Mouse (Mus musculus) liver (tissue): ENCODE data around the gene Pcsk5.
"Not testable (repeated sequence)": the region's sequence is repeated elsewhere in the genome, so short reads cannot be mapped to it uniquely, and the experiment has no call there.

Source experiments
- DNase-seq: peaks from one replicate; pipeline ENCODE4 v3.0.0-alpha.2; 2020; ENCODE audit warnings: mixed read lengths

Pcsk5 gene

GRCm38 (mm10) chr19:17567264-17567663, 270.2 kb downstream of the Pcsk5 start:
- no peak for DNase-seq

DNA sequence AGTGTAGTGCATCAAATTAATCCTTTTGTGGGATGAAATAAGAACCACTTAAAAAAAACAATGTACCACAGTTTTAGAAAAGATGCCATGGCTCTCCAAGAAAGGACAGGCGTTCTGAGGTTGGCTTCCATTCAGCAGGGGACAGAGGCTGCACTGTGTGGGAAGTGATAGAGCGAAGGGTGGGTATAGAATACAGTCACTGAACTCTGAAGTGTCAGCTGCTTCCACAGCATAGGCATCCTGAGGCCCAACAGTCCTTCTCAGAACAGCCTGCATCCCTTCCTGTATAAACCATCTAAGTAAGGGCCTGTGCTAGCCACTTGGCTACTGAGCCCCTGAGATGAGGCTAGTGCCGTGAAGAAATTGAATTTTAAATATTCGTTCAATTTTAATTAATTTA, 271.3 kb downstream of the Pcsk5 start:
- no peak for DNase-seq

DNA sequence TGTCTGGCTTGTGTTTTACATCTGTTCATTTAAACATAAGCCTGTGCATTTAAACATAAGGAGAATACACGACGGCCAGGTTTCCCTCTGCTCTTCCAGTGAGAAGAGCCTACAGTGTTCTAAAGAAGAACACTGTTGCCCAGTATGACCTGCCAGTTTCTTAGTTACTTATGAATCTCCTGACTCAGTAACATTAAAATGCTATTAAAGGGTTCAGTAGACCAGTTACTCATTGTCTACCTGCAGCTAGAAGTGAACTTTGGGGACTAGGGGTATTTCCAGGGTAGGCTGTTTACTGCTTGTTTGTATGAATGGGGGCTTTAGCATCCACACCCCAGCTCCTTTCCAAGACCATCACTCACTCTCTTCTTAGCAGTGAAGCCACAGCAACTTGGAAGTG, 278.7 kb downstream of the Pcsk5 start:
- DNase-seq, result no peak

GRCm38 (mm10) chr19:17555159-17555558, 282.3 kb downstream of the Pcsk5 start:
- no peak for DNase-seq

- no peak for DNase-seq
These were observed 282.9 kb downstream of the Pcsk5 start for GRCm38 (mm10) chr19:17554571-17554970.

GRCm38 (mm10) chr19:17553396-17554100, 283.9 kb downstream of the Pcsk5 start:
- no peak for DNase-seq

- DNase-seq, result no peak
These were observed 308.5 kb downstream of the Pcsk5 start for GRCm38 (mm10) chr19:17528746-17529532.

DNA sequence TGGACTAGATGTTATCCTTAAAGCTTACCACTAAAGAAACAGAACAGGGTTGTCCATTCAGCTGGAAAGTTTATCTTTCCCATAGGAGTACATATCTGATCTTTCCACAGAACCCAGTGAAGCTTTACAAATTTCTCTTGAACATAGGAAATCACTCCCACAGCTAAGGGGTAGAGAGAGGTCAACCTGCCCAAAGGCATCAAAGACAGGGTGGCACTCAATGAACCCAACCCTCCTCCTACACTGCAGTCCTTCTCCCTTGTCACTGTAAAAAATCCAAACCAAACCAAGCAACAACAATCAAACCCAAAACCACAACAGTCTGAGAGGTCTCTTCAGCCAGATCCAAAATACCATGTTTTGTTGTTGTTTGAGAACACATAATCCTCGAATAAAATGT, 311.9 kb downstream of the Pcsk5 start:
- DNase-seq, result no peak

- DNase-seq, result no peak
These were observed 323.0 kb downstream of the Pcsk5 start for GRCm38 (mm10) chr19:17514456-17514855.

DNA sequence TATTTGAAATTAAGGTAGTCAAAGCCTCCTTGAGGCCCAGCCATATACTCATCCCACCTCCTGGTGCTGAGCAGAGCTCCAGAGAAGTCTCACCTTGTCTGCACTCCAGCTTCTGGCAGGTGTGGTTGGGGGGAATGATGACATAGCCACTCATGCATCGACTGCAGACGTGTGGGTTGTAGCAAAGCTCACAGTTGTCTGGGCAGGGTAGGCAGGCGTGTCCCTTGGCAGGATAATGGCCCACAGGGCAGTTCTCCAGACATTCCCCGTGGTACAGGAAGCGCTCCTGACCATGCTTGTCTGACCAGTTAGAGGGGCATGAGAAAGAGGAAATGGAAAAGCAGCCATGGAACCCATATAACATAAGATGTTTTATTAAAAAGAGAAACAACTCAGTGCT, 326.1 kb downstream of the Pcsk5 start:
- DNase-seq, result no peak

DNA sequence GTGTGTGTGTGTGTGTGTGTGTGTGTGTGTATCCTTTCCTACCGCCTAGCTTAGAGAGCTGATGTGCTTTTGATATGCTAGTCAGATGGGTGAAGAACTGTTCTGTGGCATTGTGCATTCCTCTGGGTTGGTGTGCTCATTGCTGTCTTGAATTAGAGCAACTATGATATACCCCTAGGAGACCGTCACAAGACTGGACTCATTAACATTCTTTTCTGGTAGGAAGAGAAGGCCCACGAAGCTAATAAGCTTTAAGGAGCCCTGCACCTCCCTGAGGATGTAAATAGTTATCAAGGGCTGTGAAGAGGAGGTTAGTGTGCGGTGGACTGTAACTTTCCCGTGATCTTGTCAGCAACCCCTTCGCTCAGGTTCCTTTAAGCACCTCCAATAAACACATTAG, 333.2 kb downstream of the Pcsk5 start:
- no peak for DNase-seq

DNA sequence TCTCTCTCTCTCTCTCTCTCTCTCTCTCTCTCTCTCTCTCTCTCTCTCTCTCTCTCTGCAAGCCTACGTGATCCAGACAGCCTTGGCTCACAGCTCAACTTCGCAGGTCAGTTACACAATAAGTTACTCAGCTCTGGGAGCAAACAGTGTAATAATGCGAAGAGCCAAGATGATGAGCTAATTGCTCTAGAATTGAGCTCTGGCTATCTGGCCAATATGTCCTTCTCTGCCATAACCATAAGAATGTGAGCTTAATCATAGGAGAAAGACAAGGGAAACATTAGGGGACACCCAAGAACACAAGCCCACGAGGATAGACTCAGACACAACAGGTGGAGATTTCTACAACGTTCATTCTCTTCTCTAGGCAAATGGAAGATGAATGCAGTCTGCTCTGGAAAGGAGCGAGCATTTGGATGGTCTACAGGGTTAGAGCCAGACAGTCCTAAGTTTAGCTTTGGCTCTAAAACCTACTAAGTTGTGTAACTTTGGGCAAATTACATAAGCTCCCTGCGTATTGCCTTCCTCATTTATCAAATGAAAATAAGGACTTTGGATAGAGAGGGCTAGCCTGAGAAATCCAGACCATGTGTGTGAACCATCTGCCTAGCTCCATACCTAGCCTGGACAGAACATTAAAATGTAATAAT, 338.7 kb downstream of the Pcsk5 start:
- no peak for DNase-seq

DNA sequence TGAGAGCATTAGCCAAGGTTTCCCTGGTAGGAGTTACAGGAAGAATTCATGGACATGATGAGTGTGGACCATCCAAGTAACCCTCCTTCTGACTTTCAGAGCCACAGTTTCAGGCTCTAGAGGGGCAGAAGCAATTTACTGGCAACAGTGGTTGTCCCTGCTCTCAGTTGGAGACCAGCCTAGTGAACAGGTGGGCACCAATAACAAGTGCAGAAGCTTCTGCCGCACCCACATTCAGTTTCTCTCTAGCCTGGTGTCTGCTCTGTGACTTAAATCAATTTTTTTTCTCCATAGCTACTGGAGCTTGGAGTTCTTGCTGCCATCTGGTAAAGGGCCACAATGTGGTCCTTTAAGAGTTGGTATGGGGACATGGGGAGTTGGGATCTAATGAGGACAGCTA, 341.3 kb downstream of the Pcsk5 start:
- no peak for DNase-seq

DNA sequence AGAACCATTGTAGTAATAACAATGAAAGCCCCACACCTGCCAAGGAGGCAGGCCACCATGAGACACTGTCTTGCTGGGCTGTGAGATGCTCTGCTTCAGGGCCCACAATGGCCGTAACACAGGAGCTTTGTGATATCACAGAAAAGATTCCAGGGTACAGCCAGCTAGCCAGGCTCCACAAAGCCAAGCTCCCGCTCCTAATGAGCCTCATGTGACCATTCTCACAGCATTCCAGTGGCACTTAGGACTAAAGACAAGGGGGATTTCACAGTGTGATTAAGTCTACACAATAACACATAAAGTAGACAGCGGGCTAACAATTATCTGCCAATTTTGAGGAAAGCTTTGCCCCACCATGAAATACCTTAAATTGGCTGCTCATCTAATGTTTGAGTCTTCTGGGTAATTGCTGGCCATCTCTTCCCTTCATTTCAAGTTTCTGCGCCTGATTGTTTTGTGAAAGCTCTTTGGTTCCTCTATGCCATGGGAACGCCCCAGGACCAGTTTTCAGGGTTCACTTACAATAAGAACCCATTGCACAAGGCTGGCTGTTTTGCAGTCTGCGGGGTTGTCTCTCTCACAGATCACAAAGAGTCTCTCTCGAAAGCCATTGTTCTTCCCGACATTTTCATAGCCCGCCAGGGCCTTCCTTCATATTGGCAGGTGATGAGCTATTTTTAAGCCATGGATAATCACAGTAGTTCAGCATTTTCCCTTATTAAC, 345.4 kb downstream of the Pcsk5 start:
- DNase-seq, result no peak

DNA sequence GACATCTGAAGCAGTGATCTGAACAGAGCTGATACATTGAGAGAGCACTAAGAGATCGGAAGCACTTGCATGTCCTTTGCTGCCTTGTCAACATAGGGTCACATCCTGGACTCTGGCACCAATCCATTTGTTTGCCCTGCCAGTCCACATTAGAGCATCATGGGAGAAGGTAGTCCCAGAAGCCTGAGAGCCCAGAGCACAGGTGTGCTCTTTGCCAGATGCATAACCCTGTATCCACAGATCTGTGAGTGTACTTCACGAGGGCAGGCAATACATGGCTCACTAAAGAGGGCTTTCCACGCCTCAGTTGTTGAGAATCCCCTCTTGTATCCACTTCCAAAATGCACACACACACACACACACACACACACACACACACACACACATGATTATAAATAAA, 346.1 kb downstream of the Pcsk5 start:
- no peak for DNase-seq

DNA sequence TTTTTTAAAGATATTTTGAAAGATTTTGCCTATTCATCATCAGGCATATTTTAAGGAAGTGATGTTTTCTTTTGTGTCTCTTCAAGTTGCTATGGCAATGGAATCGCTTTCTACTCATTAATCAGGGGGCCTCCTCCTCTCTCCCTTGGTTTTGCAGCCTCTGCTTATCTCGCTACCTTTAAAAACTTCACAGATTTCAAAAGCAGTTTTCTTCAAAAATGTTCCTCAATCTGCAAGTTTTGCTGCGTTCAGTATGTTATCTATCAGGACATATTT, 347.6 kb downstream of the Pcsk5 start:
- no peak for DNase-seq

DNA sequence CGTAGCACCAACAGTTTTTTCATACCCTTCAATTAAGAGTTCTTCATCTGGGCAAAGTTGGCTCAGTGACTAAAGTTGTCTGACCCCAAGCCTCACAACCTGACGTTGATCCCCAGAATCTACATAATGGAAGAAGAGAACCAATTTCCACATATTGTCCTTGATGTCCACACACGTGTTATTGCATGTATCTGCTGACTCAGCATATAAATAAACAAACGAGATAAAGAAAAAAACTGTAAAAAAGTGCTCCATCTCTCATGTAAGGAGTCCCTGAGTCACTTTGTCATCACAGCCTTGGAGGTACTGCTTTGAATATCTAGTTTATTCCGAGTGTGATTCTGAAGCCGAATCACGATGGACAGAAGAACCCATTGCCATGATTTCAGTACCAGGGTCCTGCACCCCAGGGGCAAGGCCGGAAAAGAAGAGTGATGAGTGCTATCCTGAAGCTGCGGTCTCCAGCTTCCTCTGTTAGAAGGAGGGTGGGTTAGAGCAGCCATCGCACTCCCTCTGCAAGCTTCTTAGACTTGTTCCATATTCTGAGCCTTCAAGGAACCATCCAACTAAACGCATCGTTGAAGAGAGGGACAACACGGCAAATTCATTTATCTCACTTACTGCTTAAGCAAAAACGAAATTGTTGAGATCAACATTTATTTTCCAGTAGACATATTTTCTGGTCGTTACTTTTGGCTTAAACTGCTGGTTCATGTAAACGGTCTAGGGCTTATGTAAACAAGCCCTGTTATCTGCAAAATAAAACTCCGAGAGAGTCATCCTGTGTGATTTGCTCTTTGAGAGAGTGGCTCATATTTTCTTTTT, 348.2 kb downstream of the Pcsk5 start:
- DNase-seq, result no peak

GRCm38 (mm10) chr19:17482126-17482790, 355.2 kb downstream of the Pcsk5 start:
- DNase-seq, result no peak

DNA sequence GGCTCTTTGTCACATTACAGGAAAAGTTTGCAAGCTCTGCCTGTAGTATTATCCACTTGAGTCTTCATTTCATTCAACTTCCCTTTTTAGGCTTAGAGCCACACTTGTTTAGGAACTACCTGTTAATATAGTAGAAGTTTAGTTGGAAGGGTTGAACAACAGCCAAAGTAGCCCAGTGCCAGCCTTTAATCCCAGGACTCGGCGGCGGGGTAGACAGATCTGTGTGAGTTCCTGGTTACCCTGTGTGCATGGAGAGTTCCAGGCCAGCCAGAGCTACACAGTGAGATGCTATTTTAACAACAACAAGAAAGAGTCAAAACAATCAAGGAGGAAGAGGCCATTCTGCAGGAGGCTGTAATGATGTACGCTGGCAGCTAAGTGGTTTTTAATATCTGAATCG, 358.0 kb downstream of the Pcsk5 start:
- DNase-seq, result no peak

DNA sequence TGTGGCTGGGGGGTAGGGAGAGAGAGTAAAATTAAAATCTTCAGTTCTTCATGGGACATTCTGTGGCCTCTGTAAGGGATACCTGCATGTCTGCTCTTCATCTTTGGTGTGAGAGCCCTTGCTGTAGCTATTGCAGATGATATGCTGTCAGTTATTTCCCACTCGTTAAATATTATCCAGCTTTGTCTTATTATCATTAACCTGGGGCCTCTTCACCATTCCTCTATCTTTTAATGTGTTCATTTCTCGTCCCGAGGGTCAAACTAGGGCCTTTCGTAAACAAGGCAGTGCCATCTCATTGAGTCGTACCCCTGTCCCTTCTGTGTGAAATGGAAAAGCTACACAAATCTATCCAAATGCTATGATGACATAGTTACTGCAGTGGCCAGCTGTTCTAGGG, 361.4 kb downstream of the Pcsk5 start:
- DNase-seq, result no peak

DNA sequence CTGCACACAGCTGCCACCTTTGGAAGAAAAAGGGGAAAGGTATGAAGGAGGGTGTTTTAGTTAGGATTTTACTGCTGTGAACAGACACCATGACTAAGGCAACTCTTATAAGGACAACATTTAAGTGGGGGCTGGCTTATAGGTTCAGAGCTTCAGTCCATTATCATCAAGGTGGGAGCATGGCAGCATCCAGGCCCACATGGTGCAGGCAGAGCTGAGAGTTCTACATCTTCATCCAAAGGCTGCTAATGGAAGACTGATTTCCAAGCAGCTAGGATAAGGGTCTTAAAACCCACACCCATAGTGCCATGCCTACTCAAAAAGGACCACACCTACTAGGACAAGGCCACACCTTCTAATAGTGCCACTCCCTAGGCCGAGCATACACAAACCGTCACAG, 364.3 kb downstream of the Pcsk5 start:
- not testable (repeated sequence) for DNase-seq

GRCm38 (mm10) chr19:17471861-17472260, 365.6 kb downstream of the Pcsk5 start:
- no peak for DNase-seq
